Mouse (Mus musculus) adrenal gland, adult 8-10 months (tissue): ENCODE results near the gene Spata31d1b. TPM values are rescaled to one million over a fixed set of nuclear protein-coding genes. Genes with fewer than 3 reads are reported as not detected.
A peak's percentile ranks its signal among the peaks of the same experiment; 100 is the strongest.
"Not testable (repeated sequence)": the region's sequence is repeated elsewhere in the genome, so short reads cannot be mapped to it uniquely, and the experiment has no call there.

ENCODE experiments used
- DNase-seq: peaks from one replicate; pipeline ENCODE4 v3.0.0; 2022
- total RNA-seq, 4 experiments: library from RNA; stranded (reverse); gene quantifications; 2 replicates each; pipeline ENCODE4 v1.2.4; 2022

Spata31d1b gene
- total RNA-seq, 4 experiments from 2014 or later: not detected

- no peak for DNase-seq
Measured at GRCm38 (mm10) chr13:59695781-59696180, 16.3 kb upstream of the Spata31d1b start.

- DNase-seq: no peak
Measured at GRCm38 (mm10) chr13:59699131-59699530, 13.0 kb upstream of the Spata31d1b start.

GRCm38 (mm10) chr13:59700137-59700536 lies 11.9 kb upstream of the Spata31d1b start:
- not testable (repeated sequence) for DNase-seq

GRCm38 (mm10) chr13:59703514-59703913 lies 8.6 kb upstream of the Spata31d1b start:
- no peak for DNase-seq

- DNase-seq: no peak
Measured at GRCm38 (mm10) chr13:59704562-59704961, 7.5 kb upstream of the Spata31d1b start.

GRCm38 (mm10) chr13:59710230-59710629 lies 1.9 kb upstream of the Spata31d1b start, which contains the start of gene Spata31d1a:
Spata31d1a (minus strand) TSS chr13:59710330.
- DNase-seq: no peak

GRCm38 (mm10) chr13:59713710-59714109 lies 1.6 kb downstream of the Spata31d1b start:
- no peak for DNase-seq

- not testable (repeated sequence) for DNase-seq
Measured at GRCm38 (mm10) chr13:59718857-59719440, 6.9 kb downstream of the Spata31d1b start.

- no peak for DNase-seq
Measured at GRCm38 (mm10) chr13:59719475-59719874, 7.4 kb downstream of the Spata31d1b start.

- DNase-seq: not testable (repeated sequence)
Measured at GRCm38 (mm10) chr13:59722089-59722488, 10.0 kb downstream of the Spata31d1b start.

GRCm38 (mm10) chr13:59726139-59726867 lies 14.2 kb downstream of the Spata31d1b start:
- DNase-seq: no peak

- DNase-seq: peak; percentile 33
Measured at GRCm38 (mm10) chr13:59728378-59729093, 16.5 kb downstream of the Spata31d1b start.

- DNase-seq: no peak
Measured at GRCm38 (mm10) chr13:59731652-59732051, 19.6 kb downstream of the Spata31d1b start, which contains the start of gene Spata31d1d. Spata31d1d (minus strand) TSS chr13:59731752.

- DNase-seq: no peak
Measured at GRCm38 (mm10) chr13:59733936-59734335, 21.9 kb downstream of the Spata31d1b start.

GRCm38 (mm10) chr13:59734347-59734746 lies 22.3 kb downstream of the Spata31d1b start:
- DNase-seq: not testable (repeated sequence)

- no peak for DNase-seq
Measured at GRCm38 (mm10) chr13:59735190-59735589, 23.1 kb downstream of the Spata31d1b start.

GRCm38 (mm10) chr13:59738455-59738854 lies 26.4 kb downstream of the Spata31d1b start:
- no peak for DNase-seq

GRCm38 (mm10) chr13:59739397-59739796 lies 27.3 kb downstream of the Spata31d1b start:
- no peak for DNase-seq

- DNase-seq: peak; percentile 53
Measured at GRCm38 (mm10) chr13:59741096-59741495, 29.0 kb downstream of the Spata31d1b start.

GRCm38 (mm10) chr13:59741697-59742096 lies 29.6 kb downstream of the Spata31d1b start:
- DNase-seq: no peak

- no peak for DNase-seq
Measured at GRCm38 (mm10) chr13:59745462-59745861, 33.4 kb downstream of the Spata31d1b start.

- no peak for DNase-seq
Measured at GRCm38 (mm10) chr13:59746164-59746563, 34.1 kb downstream of the Spata31d1b start.

GRCm38 (mm10) chr13:59746711-59747110 lies 34.6 kb downstream of the Spata31d1b start, which contains the start of gene 1700014D04Rik:
1700014D04Rik (minus strand) TSS chr13:59746752.
- no peak for DNase-seq
